Mouse (Mus musculus) liver, embryonic 14.5 days (tissue): Measurements from ENCODE around the gene Hbb-bh1.

ENCODE experiments used
- CTCF ChIP-seq: IDR thresholded peaks from 2 replicates; pipeline ENCODE4 v1.5.1; 2016; ENCODE audit warnings: antibody characterized with exemption, low read depth, control low read depth
- EP300 ChIP-seq: IDR thresholded peaks from 2 replicates; pipeline ENCODE4 v1.6.1; 2016; ENCODE audit warnings: antibody characterized with exemption, low read depth

GRCm38 (mm10) chr7:103826255-103826887, 16.6 kb downstream of the Hbb-bh1 start:
- TF ChIP-seq CTCF: no peak
- TF ChIP-seq EP300: peak; percentile 58
